Mouse (Mus musculus) spleen, adult 2 months (tissue): ENCODE results near the gene Tmeff2. TPM values are rescaled to one million over a fixed set of nuclear protein-coding genes. Genes with fewer than 3 reads are reported as not detected.

Source experiments
- DNase-seq, 2 experiments: peaks; one replicate each; pipeline versions ENCODE4 v3.0.0 to v3.0.0-alpha.2; 2012 to 2021; ENCODE audit warnings: low spot score in 2 of 2, low read depth in 1 of 2
- H3K27ac ChIP-seq: fragments of 200-500 bp; 2 replicates; pipeline ENCODE4 v1.5.1; 2012; ENCODE audit warnings: low read length, inconsistent platforms; ENCODE audit not compliant: insufficient read depth
- H3K27me3 ChIP-seq: fragments of 200-500 bp; 2 replicates; pipeline ENCODE4 v1.6.1; 2012; ENCODE audit warnings: mild to moderate bottlenecking, moderate library complexity, low read length, inconsistent platforms; ENCODE audit not compliant: control insufficient read depth, insufficient read depth
- H3K36me3 ChIP-seq: fragments of 200-500 bp; 2 replicates; pipeline ENCODE4 v1.6.1; 2012; ENCODE audit warnings: mild to moderate bottlenecking, low read length, inconsistent platforms; ENCODE audit not compliant: control insufficient read depth, insufficient read depth
- H3K4me1 ChIP-seq: fragments of 200-500 bp; 2 replicates; pipeline ENCODE4 v1.6.1; 2011; ENCODE audit warnings: inconsistent platforms; ENCODE audit not compliant: control insufficient read depth, insufficient read depth, insufficient read length
- H3K4me3 ChIP-seq: fragments of 200-500 bp; 2 replicates; pipeline ENCODE4 v1.5.1; 2011; ENCODE audit warnings: mild to moderate bottlenecking, inconsistent platforms; ENCODE audit not compliant: insufficient read depth, insufficient read length; ENCODE audit errors: extremely low read depth
- CTCF ChIP-seq: fragments of 200-500 bp; IDR thresholded peaks from 2 replicates; pipeline ENCODE4 v1.5.1; 2011; ENCODE audit warnings: mild to moderate bottlenecking, inconsistent platforms; ENCODE audit not compliant: insufficient read depth, insufficient read length, insufficient replicate concordance; ENCODE audit errors: extremely low read depth
- POLR2A ChIP-seq: fragments of 200-500 bp; IDR thresholded peaks from 2 replicates; pipeline ENCODE4 v1.6.1; 2011; ENCODE audit warnings: low read depth, low read length, inconsistent platforms
- WGBS: fragments of 180-500 bp; shearing (Covaris S2); methylation state at CpG from one replicate; pipeline ENCODE4 v1.1.7; 2018; 5-methylcytosine and 5-hydroxymethylcytosine counted together
- polyA plus RNA-seq: library from polyadenylated mRNA; depleted of rRNA; stranded (reverse); fragments of >200 nt; gene quantifications from 2 replicates; pipeline ENCODE4 v1.2.3, GENCODE M21; 2012

Tmeff2 gene
- polyA plus RNA-seq, 1 experiment, result 0.05 TPM

DNA sequence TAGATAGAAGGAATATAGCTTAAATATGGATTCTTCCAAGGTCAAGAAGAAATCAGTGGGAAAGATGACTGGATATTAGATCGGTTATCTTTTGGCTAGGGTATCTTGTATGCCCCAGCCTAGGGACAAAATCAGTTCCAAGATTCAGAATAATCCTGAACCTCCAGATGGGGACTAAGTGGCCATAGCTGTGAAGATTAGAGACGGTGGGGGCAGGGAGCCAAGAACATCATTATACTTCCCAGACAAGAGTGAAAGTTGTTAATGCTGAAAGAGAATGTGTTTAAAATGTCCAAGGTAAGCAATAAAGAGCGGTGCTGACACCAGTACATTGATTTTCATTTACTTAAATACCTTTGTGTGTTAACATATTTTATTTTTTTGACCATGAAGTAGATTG, 173.6 kb downstream of the Tmeff2 start:
- DNase-seq, result no peak
- no peaks in the 10 kb centered on the region for H3K36me3 ChIP-seq
- H3K4me1 ChIP-seq, result no peaks in the 10 kb centered on the region
- WGBS, result 91% methylated on average over 3 of the region's 3 CpGs
- no peaks in the 10 kb centered on the region for H3K27me3 ChIP-seq
- TF ChIP-seq POLR2A, result no peak
- TF ChIP-seq CTCF, result no peak
- H3K27ac ChIP-seq, result no peak overlapping the region
- H3K4me3 ChIP-seq, result no peak overlapping the region

GRCm38 (mm10) chr1:51075785-51076771, 175.6 kb downstream of the Tmeff2 start:
- Histone ChIP-seq H3K27me3 (no peaks in the 10 kb centered on the region), H3K27ac (no peak overlapping the region), H3K36me3 (no peaks in the 10 kb centered on the region), H3K4me3 (no peak overlapping the region), H3K4me1 (no peaks in the 10 kb centered on the region)
- DNase-seq, result no peak
- WGBS, result 91% methylated on average over 15 of the region's 15 CpGs
- TF ChIP-seq CTCF (no peak), POLR2A (no peak)

- H3K4me3 ChIP-seq, result no peak overlapping the region
- H3K27me3 ChIP-seq, result no peaks in the 10 kb centered on the region
- TF ChIP-seq CTCF (no peak), POLR2A (no peak)
- H3K36me3 ChIP-seq, result no peaks in the 10 kb centered on the region
- DNase-seq, result no peak
- 77% methylated on average over 2 of the region's 2 CpGs for WGBS
- H3K4me1 ChIP-seq, result no peaks in the 10 kb centered on the region
- H3K27ac ChIP-seq, result no peak overlapping the region
These were observed 188.5 kb downstream of the Tmeff2 start for GRCm38 (mm10) chr1:51088921-51089320.

DNA sequence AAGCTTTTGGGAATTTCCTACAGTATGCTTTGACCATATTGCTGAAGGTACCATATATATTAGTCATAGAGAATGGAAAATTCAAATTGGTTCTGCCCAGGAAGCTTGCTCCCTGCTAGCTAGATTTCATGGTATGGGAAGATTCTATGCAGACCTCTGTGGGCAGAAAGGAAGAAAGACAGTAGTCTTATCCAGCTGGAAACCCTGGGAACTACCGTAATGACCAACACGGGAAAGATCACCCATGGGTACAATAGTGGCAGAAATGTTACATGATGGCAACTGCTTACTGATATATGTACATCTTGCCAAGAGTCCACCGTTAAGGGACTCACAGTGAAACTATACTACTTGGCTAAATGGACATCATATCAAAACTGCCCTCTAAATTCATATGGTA, 189.4 kb downstream of the Tmeff2 start:
- H3K27ac ChIP-seq, result no peak overlapping the region
- no peaks in the 10 kb centered on the region for H3K36me3 ChIP-seq
- 96% methylated on average over 3 of the region's 3 CpGs for WGBS
- DNase-seq, result no peak
- no peaks in the 10 kb centered on the region for H3K27me3 ChIP-seq
- TF ChIP-seq POLR2A (no peak), CTCF (no peak)
- no peak overlapping the region for H3K4me3 ChIP-seq
- no peaks in the 10 kb centered on the region for H3K4me1 ChIP-seq

DNA sequence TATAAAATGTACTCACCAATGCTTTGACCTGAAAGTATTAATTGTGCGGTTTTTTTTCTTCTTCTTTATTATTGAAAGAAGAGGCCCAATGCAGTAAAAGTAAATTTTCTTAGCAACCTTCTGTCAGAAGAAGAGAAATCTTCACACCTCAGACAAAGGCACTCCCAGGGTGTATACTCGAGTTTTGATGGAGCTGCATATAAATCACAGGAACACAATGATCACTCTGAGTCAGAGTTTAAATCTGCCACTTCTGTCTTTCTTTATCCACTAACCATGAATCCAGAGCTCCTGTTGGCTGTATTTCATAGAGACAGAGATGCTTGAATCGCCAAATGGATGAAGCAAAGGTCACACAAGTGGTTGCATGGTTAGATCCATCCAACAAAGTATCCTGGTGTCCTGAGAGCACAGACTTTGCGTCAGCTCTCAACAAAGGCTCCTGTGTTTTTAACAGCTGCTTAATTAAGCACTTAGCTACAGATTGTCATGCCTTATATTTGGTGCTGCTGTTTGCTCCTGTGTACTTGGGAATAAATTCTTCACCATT, 189.8 kb downstream of the Tmeff2 start:
- TF ChIP-seq CTCF, result no peak
- TF ChIP-seq POLR2A, result no peak
- Histone ChIP-seq H3K36me3 (no peaks in the 10 kb centered on the region), H3K4me3 (no peak overlapping the region), H3K27ac (no peak overlapping the region), H3K4me1 (no peaks in the 10 kb centered on the region), H3K27me3 (no peaks in the 10 kb centered on the region)
- 82% methylated on average over 4 of the region's 4 CpGs for WGBS
- no peak for DNase-seq

DNA sequence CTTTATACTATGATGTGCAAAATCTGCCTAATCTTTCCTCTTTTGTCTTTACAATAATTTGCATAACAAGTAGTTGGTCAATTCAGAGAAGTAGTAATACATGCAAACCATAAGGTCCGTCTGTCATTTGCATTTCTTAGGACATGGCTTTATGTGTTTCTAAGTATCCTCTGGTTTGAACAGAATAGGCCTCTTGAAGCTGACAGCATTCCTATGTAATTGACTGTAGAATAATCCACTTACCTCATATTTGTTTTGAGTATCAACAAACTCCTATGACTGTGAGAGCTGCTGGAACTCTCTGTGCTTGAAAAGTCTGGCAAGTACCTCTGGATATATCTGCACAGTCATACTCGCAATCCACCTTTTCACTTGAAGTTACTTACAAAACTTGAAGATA, 194.3 kb downstream of the Tmeff2 start:
- Histone ChIP-seq H3K27ac (no peak overlapping the region), H3K27me3 (no peaks in the 10 kb centered on the region), H3K4me1 (no peaks in the 10 kb centered on the region), H3K36me3 (no peaks in the 10 kb centered on the region), H3K4me3 (no peak overlapping the region)
- TF ChIP-seq POLR2A (no peak), CTCF (no peak)
- DNase-seq, result no peak
- 89% methylated on average over 2 of the region's 2 CpGs for WGBS
